ENCODE assay signal across 9 mouse cellular contexts in the genomic region with DNA sequence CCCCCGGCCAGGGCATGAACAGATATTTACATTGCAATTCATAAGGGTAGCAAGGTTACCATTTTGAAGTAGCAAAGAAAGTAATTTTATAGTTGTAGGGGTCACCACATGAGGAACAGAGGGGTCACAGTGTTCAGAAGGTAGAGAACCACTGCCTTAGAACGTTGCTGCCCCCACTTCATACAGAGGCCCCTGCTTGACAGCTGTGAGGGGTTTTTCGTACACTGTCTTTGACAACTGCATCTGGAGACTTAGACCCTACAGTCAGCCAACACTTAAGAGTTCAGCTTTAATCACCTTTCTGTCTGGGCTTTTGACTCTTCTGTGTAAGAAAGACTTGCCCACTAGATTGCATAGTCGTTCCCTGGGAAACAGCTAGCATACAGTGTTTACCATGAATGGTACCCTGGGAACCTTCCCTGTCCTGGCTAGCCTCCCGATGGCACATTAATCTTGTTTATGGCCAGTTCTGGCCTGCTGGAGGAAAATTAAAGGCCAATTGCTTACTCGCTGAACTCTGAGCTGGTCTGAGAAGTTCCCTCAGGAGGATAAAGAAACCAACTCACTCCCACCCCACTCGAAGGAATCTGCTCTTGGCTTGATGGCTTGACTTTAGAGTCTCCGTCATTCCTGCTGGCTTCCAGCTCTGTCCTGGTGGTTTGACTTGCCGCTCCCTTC. TPM values are rescaled to one million over a fixed set of nuclear protein-coding genes. Genes with fewer than 3 reads are reported as not detected.
DNase-seq lines count a peak whose midpoint lies in the region; ATAC-seq and TF ChIP-seq lines count a peak whose summit lies in the region.
"Had no signal": no experiment of that assay in that cellular context is flagged by ENCODE, and none has a peak within 500 bp of the region (broad histone marks: within the 10 kb centered on the region; RNA-seq: fewer than 3 reads in every experiment).

No protein-coding gene starts in this region.

- H3K27me3 ChIP-seq in hindbrain, embryonic 14.5 days (ENCODE audit: control insufficient read depth, insufficient read depth, low read length) = no peaks in the 10 kb centered on the region
- H3K27me3 ChIP-seq in lung, postnatal 0 days (replicated peaks; ENCODE audit: insufficient read depth, low read length) = no peaks in the 10 kb centered on the region
- no peaks in the 10 kb centered on the region for H3K27me3 ChIP-seq in stomach, postnatal 0 days (ENCODE audit: control insufficient read depth, insufficient read depth, low read length)
- no peaks in the 10 kb centered on the region for H3K27me3 ChIP-seq in forebrain, embryonic 12.5 days

- TF ChIP-seq CTCF in lung, postnatal 0 days (IDR thresholded peaks at IDR 0.05) = no peak
- no peak for TF ChIP-seq CTCF in stomach, postnatal 0 days (IDR thresholded peaks at IDR 0.05; ENCODE audit: low read depth)

- peak; percentile 51 for DNase-seq in adrenal gland, adult 2 months
- DNase-seq in adrenal gland, adult 18-20 months (ENCODE audit: low spot score in 2 of 2) = no peak
- DNase-seq in adipocyte (ENCODE audit: low spot score) = peak; percentile 94
- DNase-seq in hindbrain, embryonic 14.5 days (ENCODE audit: low spot score) = peak; percentile 45
- peak; percentile 15 for DNase-seq in lung, postnatal 0 days (ENCODE audit: low spot score)
- DNase-seq in frontal cortex, postnatal 14 days (ENCODE audit: low spot score in 2 of 2) = no peak
- no peak for DNase-seq in stomach, postnatal 0 days (ENCODE audit: low spot score)
- DNase-seq: right cerebral cortex, postnatal 14 days had no signal

- no peak overlapping the region for H3K27ac ChIP-seq in hindbrain, embryonic 14.5 days
- no peak overlapping the region for H3K27ac ChIP-seq in lung, postnatal 0 days (ENCODE audit: low read length)
- H3K27ac ChIP-seq in stomach, postnatal 0 days (replicated peaks) = no peak overlapping the region
- no peak overlapping the region for H3K27ac ChIP-seq in forebrain, embryonic 12.5 days

- no peak overlapping the region for H3K4me3 ChIP-seq in hindbrain, embryonic 14.5 days (replicated peaks; ENCODE audit: low read length)
- no peak overlapping the region for H3K4me3 ChIP-seq in lung, postnatal 0 days (ENCODE audit: low read depth, low read length)
- no peak overlapping the region for H3K4me3 ChIP-seq in stomach, postnatal 0 days (ENCODE audit: low read depth, low read length)
- H3K4me3 ChIP-seq in forebrain, embryonic 12.5 days (replicated peaks) = no peak overlapping the region

- no peak for TF ChIP-seq EP300 in lung, postnatal 0 days (IDR thresholded peaks at IDR 0.05)
- TF ChIP-seq EP300 in stomach, postnatal 0 days (optimal IDR thresholded peaks at IDR 0.05) = no peak

- ATAC-seq in hindbrain, embryonic 14.5 days (ENCODE audit: low FRiP score) = peak; percentile 68; the same call in 1 of the 2 replicates
- ATAC-seq in lung, postnatal 0 days = no peak
- no peak for ATAC-seq in stomach, postnatal 0 days (ENCODE audit: low FRiP score, low TSS enrichment)
- ATAC-seq in forebrain, embryonic 12.5 days (ENCODE audit: low FRiP score) = no peak

- no peaks in the 10 kb centered on the region for H3K9me3 ChIP-seq in hindbrain, embryonic 14.5 days (ENCODE audit: control insufficient read depth, low read length)
- no peaks in the 10 kb centered on the region for H3K9me3 ChIP-seq in lung, postnatal 0 days (ENCODE audit: low read length)
- no peaks in the 10 kb centered on the region for H3K9me3 ChIP-seq in stomach, postnatal 0 days (ENCODE audit: control insufficient read depth, low read length)
- H3K9me3 ChIP-seq in forebrain, embryonic 12.5 days = no peaks in the 10 kb centered on the region

- WGBS in hindbrain, embryonic 14.5 days = 51% methylated on average over 9 of the region's 9 CpGs
- 52% methylated on average over 9 of the region's 9 CpGs for WGBS in lung, postnatal 0 days
- WGBS in stomach, postnatal 0 days = 53% methylated on average over 9 of the region's 9 CpGs
- WGBS in forebrain, embryonic 12.5 days = 83% methylated on average over 9 of the region's 9 CpGs

- no peaks in the 10 kb centered on the region for H3K36me3 ChIP-seq in hindbrain, embryonic 14.5 days (replicated peaks; ENCODE audit: control insufficient read depth, insufficient read depth)
- no peaks in the 10 kb centered on the region for H3K36me3 ChIP-seq in lung, postnatal 0 days (ENCODE audit: insufficient read depth, low read length)
- no peaks in the 10 kb centered on the region for H3K36me3 ChIP-seq in stomach, postnatal 0 days (ENCODE audit: control insufficient read depth, insufficient read depth, low read length)
- no peaks in the 10 kb centered on the region for H3K36me3 ChIP-seq in forebrain, embryonic 12.5 days (replicated peaks)

- no peak overlapping the region for H3K9ac ChIP-seq in hindbrain, embryonic 14.5 days
- no peak overlapping the region for H3K9ac ChIP-seq in lung, postnatal 0 days (replicated peaks; ENCODE audit: low read depth)
- H3K9ac ChIP-seq in stomach, postnatal 0 days (ENCODE audit: low read length) = no peak overlapping the region
- no peak overlapping the region for H3K9ac ChIP-seq in forebrain, embryonic 12.5 days

- H3K4me1 ChIP-seq in hindbrain, embryonic 14.5 days (replicated peaks; ENCODE audit: control insufficient read depth, insufficient read depth, low read length) = peaks cover 4% of the 10 kb centered on the region; the same call in 1 of the 2 replicates
- H3K4me1 ChIP-seq in lung, postnatal 0 days (ENCODE audit: insufficient read depth, low read depth, low read length) = no peaks in the 10 kb centered on the region
- no peaks in the 10 kb centered on the region for H3K4me1 ChIP-seq in stomach, postnatal 0 days (replicated peaks; ENCODE audit: control insufficient read depth, insufficient read depth)
- H3K4me1 ChIP-seq in forebrain, embryonic 12.5 days = no peaks in the 10 kb centered on the region

- no peak overlapping the region for H3K4me2 ChIP-seq in hindbrain, embryonic 14.5 days (replicated peaks)
- no peak overlapping the region for H3K4me2 ChIP-seq in lung, postnatal 0 days (replicated peaks; ENCODE audit: low read depth, low read length)
- no peak overlapping the region for H3K4me2 ChIP-seq in stomach, postnatal 0 days (replicated peaks; ENCODE audit: low read depth)
- H3K4me2 ChIP-seq in forebrain, embryonic 12.5 days = no peak overlapping the region

RNA-seq across cellular contexts. Expression of a gene that starts 57.8 kb away (rescaled TPM):
- 10 to 100 TPM; 17.3 to 31.9 TPM for total RNA-seq in adrenal gland, adult 2 months (2021)
- 15.3 and 22.1 TPM in 2 replicates for polyA plus RNA-seq in adrenal gland, adult 2 months (2012; rRNA removed)
- 10 to 100 TPM; 19.7 to 28.7 TPM for total RNA-seq in adrenal gland, adult 18-20 months (2021)
- polyA plus RNA-seq in hindbrain, embryonic 14.5 days (2014; fragmentation: Nextera tagmentation; extraction: Ambion mirVana) = 0.27 and 0.80 TPM in 2 replicates
- 0.24 and 0.26 TPM in 2 replicates for polyA plus RNA-seq in lung, postnatal 0 days (2015; fragmentation: Nextera tagmentation; extraction: Ambion mirVana)
- polyA plus RNA-seq in stomach, postnatal 0 days (2015; fragmentation: Nextera tagmentation; extraction: Ambion mirVana) = 0.45 and 0.57 TPM in 2 replicates
- polyA plus RNA-seq in forebrain, embryonic 12.5 days (2016; fragmentation: Nextera tagmentation; extraction: Ambion mirVana) = 0.05 TPM in 1 of 2 replicates, not detected in the other

Comparison
In these comparisons a context has a peak if more than half of its experiments do, and no peak if none do; other contexts are left out.
1. DNase-seq: peak in adrenal gland, adult 2 months (single experiment), adipocyte (single experiment), hindbrain, embryonic 14.5 days (single experiment) and lung, postnatal 0 days (single experiment); none in adrenal gland, adult 18-20 months (0 of 2), frontal cortex, postnatal 14 days (0 of 2) and stomach, postnatal 0 days (single experiment).